Mouse (Mus musculus): ENCODE measurements around the gene Nbr1. TPM values are rescaled to one million over a fixed set of nuclear protein-coding genes. Genes with fewer than 3 reads are reported as not detected.

The Nbr1 gene
- total and polyA plus RNA-seq, 2 experiments from 2014 or later: 45.1 to 157 TPM

DNA sequence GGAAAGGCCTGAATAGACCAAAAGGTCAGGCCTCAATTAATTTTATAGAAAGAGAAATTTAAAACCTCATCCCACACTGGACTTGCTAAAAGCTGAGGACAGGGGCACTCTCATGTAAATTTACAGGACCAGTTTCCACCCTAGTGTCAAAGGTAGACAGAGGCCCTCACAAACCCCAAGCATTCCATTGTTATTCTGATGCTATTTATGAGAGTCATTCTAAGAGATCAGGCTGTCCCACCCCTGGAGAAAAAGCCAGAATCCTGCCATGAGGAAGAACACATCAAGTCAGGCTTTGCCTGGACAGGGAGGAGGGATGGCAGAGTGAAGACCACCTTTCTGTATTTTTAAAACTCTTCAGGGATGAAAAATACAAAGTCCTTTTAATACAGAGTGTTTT, 3.4 kb upstream of the Nbr1 start:
- ATAC-seq (ENCODE audit: insufficient read depth, low read depth) (no peak), DNase-seq (ENCODE audit: low spot score) (no peak)
- Histone ChIP-seq H3K4me1 (ENCODE audit: control insufficient read depth, insufficient read depth) (peaks cover 11% of the 10 kb centered on the region), H3K36me3 (replicated peaks; ENCODE audit: control insufficient read depth, insufficient read depth, low read length) (peaks cover 7% of the 10 kb centered on the region; the same call in 1 of the 2 replicates), H3K9me3 (replicated peaks; ENCODE audit: control insufficient read depth, low read length) (no peaks in the 10 kb centered on the region), H3K4me3 (ENCODE audit: low read depth, low read length) (no peak overlapping the region), H3K27ac (ENCODE audit: low read depth) (no peak overlapping the region), H3K4me2 (ENCODE audit: low read depth, low read length) (no peak overlapping the region), H3K27me3 (ENCODE audit: control insufficient read depth, insufficient read depth, low read length) (no peaks in the 10 kb centered on the region), H3K9ac (replicated peaks; ENCODE audit: low read depth, low read length) (no peak overlapping the region)
- TF ChIP-seq EP300 (IDR thresholded peaks at IDR 0.05; ENCODE audit: low read depth): no peak
- no peak for TF ChIP-seq CTCF (IDR thresholded peaks at IDR 0.05; ENCODE audit: low read depth)

DNA sequence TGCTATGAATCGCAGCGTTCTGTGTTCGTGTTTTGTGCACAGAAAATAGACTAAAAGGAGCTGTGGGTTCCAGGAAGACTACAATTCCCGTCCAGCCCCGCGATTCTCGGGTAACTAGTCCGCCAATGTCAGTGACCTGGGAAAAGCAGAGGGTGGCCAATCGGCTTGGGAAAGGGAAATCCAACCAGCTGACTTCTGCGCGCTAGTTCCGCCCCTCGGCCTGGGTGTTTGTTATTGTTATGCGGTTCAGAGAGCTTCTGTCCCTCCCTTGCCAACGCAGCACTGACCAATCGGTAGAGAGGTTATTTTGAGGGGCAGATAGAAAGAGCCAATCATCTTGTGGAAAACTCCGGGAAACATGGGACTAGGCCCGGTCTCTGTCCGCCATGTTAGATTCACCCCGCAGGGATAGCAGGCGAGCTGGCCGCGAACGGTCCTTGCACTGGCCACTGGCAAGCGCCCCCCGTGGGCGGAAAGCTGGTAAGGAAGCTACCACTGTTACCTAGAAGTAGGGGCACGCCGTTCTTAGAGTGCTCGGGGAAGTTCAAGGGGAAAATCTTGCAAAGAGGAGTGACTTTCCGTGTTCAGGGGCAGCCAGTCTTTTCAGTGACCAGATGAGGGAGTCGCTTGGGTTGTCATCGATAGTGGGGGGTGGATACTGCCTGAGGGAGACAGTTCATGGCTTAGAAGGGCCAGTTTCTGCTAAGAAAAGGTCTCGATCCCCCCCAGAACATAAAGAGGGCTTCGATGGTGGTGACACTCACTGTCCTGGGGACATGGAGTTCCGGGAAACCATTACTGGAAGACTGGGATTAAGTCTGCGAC, 739 bp downstream of the Nbr1 start:
- H3K9ac ChIP-seq (replicated peaks; ENCODE audit: low read depth, low read length): peak overlapping the region; percentile 86
- DNase-seq (ENCODE audit: low spot score): peak; percentile 100
- H3K9me3 ChIP-seq (replicated peaks; ENCODE audit: control insufficient read depth, low read length): no peaks in the 10 kb centered on the region
- ATAC-seq (ENCODE audit: insufficient read depth, low read depth): peak; percentile 97
- H3K4me1 ChIP-seq (ENCODE audit: control insufficient read depth, insufficient read depth): peaks cover 22% of the 10 kb centered on the region
- peak overlapping the region; percentile 97 for H3K27ac ChIP-seq (ENCODE audit: low read depth)
- peak overlapping the region; percentile 90 for H3K4me3 ChIP-seq (ENCODE audit: low read depth, low read length)
- TF ChIP-seq CTCF (IDR thresholded peaks at IDR 0.05; ENCODE audit: low read depth) (peak; percentile 31), EP300 (IDR thresholded peaks at IDR 0.05; ENCODE audit: low read depth) (no peak)
- peak overlapping the region; percentile 78 for H3K4me2 ChIP-seq (ENCODE audit: low read depth, low read length)
- peaks cover 23% of the 10 kb centered on the region for H3K36me3 ChIP-seq (replicated peaks; ENCODE audit: control insufficient read depth, insufficient read depth, low read length)
- under 1% methylated on average over 37 of the region's 37 CpGs for WGBS
- no peaks in the 10 kb centered on the region for H3K27me3 ChIP-seq (ENCODE audit: control insufficient read depth, insufficient read depth, low read length)

DNA sequence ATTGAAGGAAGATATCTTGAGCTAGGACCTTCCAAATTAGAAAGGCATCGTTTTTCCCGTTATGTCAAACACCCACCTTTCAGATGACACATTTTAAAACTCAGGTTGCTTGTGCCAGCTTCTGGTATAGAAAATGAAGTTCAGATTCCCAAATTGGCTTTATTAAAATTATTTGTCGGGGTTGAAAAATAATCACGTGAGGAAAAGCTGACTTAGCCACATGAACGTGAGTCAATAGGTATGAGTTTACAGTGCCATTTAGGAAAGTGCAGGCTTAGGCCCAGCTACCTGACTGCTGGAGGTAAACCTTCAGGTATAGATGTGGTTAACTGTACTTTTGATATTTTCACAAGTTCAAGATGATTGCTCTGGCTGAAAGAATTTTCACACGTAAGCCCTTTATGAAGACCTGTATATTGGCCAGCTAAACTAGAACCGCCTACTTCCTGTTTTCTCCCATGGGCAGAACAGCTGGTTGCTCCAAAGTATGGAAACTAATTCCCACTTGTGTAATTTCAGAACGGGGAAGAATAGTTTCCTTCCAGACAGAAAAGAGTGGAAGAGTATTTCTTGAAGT, 1.5 kb downstream of the Nbr1 start:
- TF ChIP-seq EP300 (IDR thresholded peaks at IDR 0.05; ENCODE audit: low read depth) (no peak), CTCF (IDR thresholded peaks at IDR 0.05; ENCODE audit: low read depth) (no peak)
- Histone ChIP-seq H3K4me3 (ENCODE audit: low read depth, low read length) (peak overlapping the region; percentile 90), H3K9ac (replicated peaks; ENCODE audit: low read depth, low read length) (peak overlapping the region; percentile 86), H3K9me3 (replicated peaks; ENCODE audit: control insufficient read depth, low read length) (no peaks in the 10 kb centered on the region), H3K36me3 (replicated peaks; ENCODE audit: control insufficient read depth, insufficient read depth, low read length) (peaks cover 26% of the 10 kb centered on the region), H3K4me2 (ENCODE audit: low read depth, low read length) (peak overlapping the region; percentile 78), H3K27ac (ENCODE audit: low read depth) (peak overlapping the region; percentile 97), H3K27me3 (ENCODE audit: control insufficient read depth, insufficient read depth, low read length) (no peaks in the 10 kb centered on the region), H3K4me1 (ENCODE audit: control insufficient read depth, insufficient read depth) (peaks cover 22% of the 10 kb centered on the region)
- DNase-seq (ENCODE audit: low spot score): peak; percentile 28
- WGBS: 13% methylated on average over 8 of the region's 8 CpGs
- ATAC-seq (ENCODE audit: insufficient read depth, low read depth): no peak

DNA sequence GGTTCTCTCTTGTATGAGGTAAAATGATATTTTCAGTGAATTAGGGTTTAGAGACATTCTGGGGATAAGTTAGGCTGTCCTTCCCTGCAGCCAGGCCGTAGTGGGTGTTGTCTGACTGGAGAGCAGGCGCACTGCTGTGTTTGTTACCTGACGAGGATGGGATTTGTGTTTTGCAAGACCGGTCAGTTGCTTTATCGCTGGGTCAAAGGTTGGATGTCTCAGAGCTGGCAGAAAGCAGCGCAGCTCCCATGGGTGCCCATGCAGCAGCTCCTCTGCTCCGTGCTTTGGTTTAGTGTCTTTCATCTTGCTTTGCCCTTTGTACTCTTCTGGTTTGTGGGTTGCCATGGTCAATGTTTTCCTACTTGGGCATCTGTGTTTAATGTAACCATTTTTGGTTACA, 4.6 kb downstream of the Nbr1 start:
- H3K9ac ChIP-seq (replicated peaks; ENCODE audit: low read depth, low read length): no peak overlapping the region
- no peaks in the 10 kb centered on the region for H3K9me3 ChIP-seq (replicated peaks; ENCODE audit: control insufficient read depth, low read length)
- ATAC-seq (ENCODE audit: insufficient read depth, low read depth): no peak
- peaks cover 14% of the 10 kb centered on the region; the same call in 1 of the 2 replicates for H3K4me1 ChIP-seq (ENCODE audit: control insufficient read depth, insufficient read depth)
- DNase-seq (ENCODE audit: low spot score): no peak
- peaks cover 51% of the 10 kb centered on the region for H3K36me3 ChIP-seq (replicated peaks; ENCODE audit: control insufficient read depth, insufficient read depth, low read length)
- WGBS: 91% methylated on average over 7 of the region's 7 CpGs
- no peak overlapping the region for H3K4me3 ChIP-seq (ENCODE audit: low read depth, low read length)
- no peak overlapping the region for H3K27ac ChIP-seq (ENCODE audit: low read depth)
- H3K27me3 ChIP-seq (ENCODE audit: control insufficient read depth, insufficient read depth, low read length): no peaks in the 10 kb centered on the region
- H3K4me2 ChIP-seq (ENCODE audit: low read depth, low read length): no peak overlapping the region
- no peak for TF ChIP-seq EP300 (IDR thresholded peaks at IDR 0.05; ENCODE audit: low read depth)
- TF ChIP-seq CTCF (IDR thresholded peaks at IDR 0.05; ENCODE audit: low read depth): no peak

DNA sequence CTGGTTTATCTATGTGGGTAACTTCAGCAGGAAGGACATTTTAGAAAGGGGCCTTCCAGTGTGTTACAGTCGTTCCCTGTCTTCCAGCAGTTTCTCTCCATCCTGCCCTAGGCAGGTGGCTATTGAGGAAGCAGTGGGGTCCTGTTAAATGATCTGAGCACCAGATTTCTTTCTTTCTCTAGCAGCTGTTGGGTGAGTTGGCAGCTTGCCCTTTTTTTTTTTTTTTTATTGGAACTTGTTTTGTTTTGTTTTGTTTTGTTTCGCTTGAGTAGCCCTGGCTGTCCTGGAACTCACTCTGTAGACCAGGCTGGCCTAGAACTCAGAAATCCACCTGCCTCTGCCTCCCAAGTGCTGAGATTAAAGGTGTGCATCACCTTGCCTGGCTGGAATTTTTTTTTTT, 5.0 kb downstream of the Nbr1 start:
- Histone ChIP-seq H3K9me3 (replicated peaks; ENCODE audit: control insufficient read depth, low read length) (no peaks in the 10 kb centered on the region), H3K4me3 (ENCODE audit: low read depth, low read length) (no peak overlapping the region), H3K4me2 (ENCODE audit: low read depth, low read length) (no peak overlapping the region), H3K9ac (replicated peaks; ENCODE audit: low read depth, low read length) (no peak overlapping the region), H3K36me3 (replicated peaks; ENCODE audit: control insufficient read depth, insufficient read depth, low read length) (peaks cover 55% of the 10 kb centered on the region), H3K4me1 (ENCODE audit: control insufficient read depth, insufficient read depth) (peaks cover 14% of the 10 kb centered on the region; the same call in 1 of the 2 replicates), H3K27ac (ENCODE audit: low read depth) (no peak overlapping the region), H3K27me3 (ENCODE audit: control insufficient read depth, insufficient read depth, low read length) (no peaks in the 10 kb centered on the region)
- ATAC-seq (ENCODE audit: insufficient read depth, low read depth): no peak
- no peak for DNase-seq (ENCODE audit: low spot score)
- TF ChIP-seq EP300 (IDR thresholded peaks at IDR 0.05; ENCODE audit: low read depth) (no peak), CTCF (IDR thresholded peaks at IDR 0.05; ENCODE audit: low read depth) (no peak)
- 73% methylated on average over 2 of the region's 2 CpGs for WGBS

Measured in heart, postnatal 0 days (tissue).